Mouse (Mus musculus): Measurements from ENCODE around the gene Fcgr2b.

Gene Fcgr2b

GRCm38 (mm10) chr1:170926941-170927340 lies 49.4 kb downstream of the Fcgr2b start:
- no peak for DNase-seq (ENCODE audit: low spot score)

- DNase-seq (ENCODE audit: low spot score), result no peak
These were observed 51.9 kb downstream of the Fcgr2b start for GRCm38 (mm10) chr1:170924485-170924884.

GRCm38 (mm10) chr1:170919308-170919707 lies 57.0 kb downstream of the Fcgr2b start:
- DNase-seq (ENCODE audit: low spot score), result no peak

GRCm38 (mm10) chr1:170915657-170916056 lies 60.7 kb downstream of the Fcgr2b start:
- DNase-seq (ENCODE audit: low spot score), result no peak

GRCm38 (mm10) chr1:170912891-170913615 lies 63.3 kb downstream of the Fcgr2b start, which contains the start of gene Fcrlb:
Gene Fcrlb, minus strand, starts transcription at chr1:170912941.
- no peak for DNase-seq (ENCODE audit: low spot score)

- no peak for DNase-seq (ENCODE audit: low spot score)
These were observed 64.3 kb downstream of the Fcgr2b start for GRCm38 (mm10) chr1:170911907-170912660.

Measured in yolk sac, embryonic 10.5 days (tissue).